Mouse (Mus musculus) left cerebral cortex, adult 8-10 months (tissue): ENCODE results near the gene Zfp61. TPM values are rescaled to one million over a fixed set of nuclear protein-coding genes. Genes with fewer than 3 reads are reported as not detected.
A peak's percentile ranks its signal among the peaks of the same experiment; 100 is the strongest.

Experiments
- DNase-seq, 2 experiments: peaks; one replicate each; pipeline ENCODE4 v3.0.0; 2022; ENCODE audit warnings: low spot score in 2 of 2
- total RNA-seq, 4 experiments: library from RNA; stranded (reverse); gene quantifications; 2 replicates each; pipeline ENCODE4 v1.2.4; 2022

Gene Zfp61
- total RNA-seq: 10 to 100 TPM; 19.0 to 24.4 (median 21.5) TPM

DNA sequence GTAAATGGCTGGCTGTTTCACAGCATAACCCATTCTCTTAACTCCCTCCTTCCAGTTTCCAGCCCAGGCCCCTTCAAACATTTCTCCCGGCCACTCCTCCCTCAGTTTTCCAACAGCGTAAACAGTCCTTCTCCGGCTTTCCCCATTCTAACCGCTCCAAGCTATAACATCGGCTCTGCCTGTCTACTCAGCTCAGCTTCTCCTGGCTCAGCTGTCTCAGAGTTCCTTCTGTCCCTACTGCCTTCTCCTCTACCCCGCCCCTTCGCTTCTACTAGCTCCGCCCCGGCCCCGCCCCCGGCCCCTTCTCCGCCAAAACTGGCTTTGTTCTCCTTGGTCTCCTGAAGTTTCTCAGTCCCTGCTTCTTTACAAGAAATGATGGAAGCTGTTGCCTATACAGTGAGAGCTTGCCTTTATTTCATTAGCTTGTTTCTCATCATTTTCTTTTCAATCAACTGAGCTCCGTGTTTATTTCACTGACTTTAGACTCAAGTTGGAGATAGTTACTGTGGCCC lies at the start of gene Zfp61:
TSS of gene Zfp61 (minus strand) at position 462 of the 512 bp plus-strand sequence.
- no peak for DNase-seq

- DNase-seq: no peak
Observed at GRCm38 (mm10) chr7:24348896-24349295, 47.9 kb upstream of the Zfp61 start, which contains the start of gene Lypd5. Gene Lypd5, plus strand, starts transcription at chr7:24349196.

DNA sequence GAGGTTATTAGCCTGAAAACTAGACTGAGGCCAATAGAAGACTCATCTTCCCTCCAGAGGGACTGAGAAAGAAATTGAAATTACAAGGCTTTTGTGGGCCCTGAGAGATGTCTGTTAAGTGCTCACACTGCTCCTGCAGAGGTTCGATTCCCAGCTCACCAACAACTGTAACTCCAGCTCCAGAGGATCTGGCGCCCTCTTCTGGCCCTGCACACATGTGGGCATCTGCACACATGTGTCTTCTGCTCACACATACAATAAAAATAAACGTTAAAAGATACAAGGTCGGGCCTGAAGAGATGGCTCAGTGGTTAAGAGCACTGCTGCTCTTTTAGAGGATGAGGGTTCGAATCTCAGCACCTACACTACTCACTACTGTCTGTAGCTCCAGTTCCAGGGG lies 45.4 kb upstream of the Zfp61 start:
- no peak for DNase-seq

DNA sequence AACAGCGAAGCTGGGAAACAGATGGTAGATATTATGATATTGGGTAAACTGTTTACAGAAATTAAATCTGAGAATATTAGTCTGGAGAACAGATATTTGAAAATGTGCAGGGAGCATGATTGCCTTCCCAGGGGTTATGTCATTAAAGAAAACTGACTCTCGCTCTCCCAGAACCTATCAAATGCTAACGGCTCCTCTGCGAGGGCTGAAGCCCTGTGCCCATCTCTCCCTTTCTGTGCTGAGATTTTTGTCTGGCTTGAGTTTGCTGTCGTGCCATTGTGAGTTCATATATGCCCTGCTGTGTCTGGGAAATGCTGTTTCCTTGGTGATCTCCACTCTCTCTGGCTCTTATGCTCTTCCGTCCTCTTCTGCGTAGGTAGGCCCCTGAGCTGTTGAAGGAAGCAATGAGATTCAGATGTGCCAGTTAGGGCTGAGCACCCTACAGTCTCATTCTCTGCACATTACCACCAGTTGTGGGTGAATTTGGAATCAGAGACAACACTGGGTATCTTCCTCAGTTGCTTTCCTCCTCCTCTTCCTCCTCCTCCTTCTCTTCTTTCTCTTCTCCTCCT lies 42.8 kb upstream of the Zfp61 start:
- DNase-seq: peak in 1 of 2 experiments; percentile 34

GRCm38 (mm10) chr7:24338241-24338640 lies 37.2 kb upstream of the Zfp61 start:
- DNase-seq: no peak

GRCm38 (mm10) chr7:24335699-24336309 lies 34.8 kb upstream of the Zfp61 start:
- peak in 1 of 2 experiments; percentile 66 for DNase-seq

GRCm38 (mm10) chr7:24333304-24333986 lies 32.4 kb upstream of the Zfp61 start, which contains the start of gene Tescl:
Gene Tescl, minus strand, starts transcription at chr7:24333936.
- no peak for DNase-seq

DNA sequence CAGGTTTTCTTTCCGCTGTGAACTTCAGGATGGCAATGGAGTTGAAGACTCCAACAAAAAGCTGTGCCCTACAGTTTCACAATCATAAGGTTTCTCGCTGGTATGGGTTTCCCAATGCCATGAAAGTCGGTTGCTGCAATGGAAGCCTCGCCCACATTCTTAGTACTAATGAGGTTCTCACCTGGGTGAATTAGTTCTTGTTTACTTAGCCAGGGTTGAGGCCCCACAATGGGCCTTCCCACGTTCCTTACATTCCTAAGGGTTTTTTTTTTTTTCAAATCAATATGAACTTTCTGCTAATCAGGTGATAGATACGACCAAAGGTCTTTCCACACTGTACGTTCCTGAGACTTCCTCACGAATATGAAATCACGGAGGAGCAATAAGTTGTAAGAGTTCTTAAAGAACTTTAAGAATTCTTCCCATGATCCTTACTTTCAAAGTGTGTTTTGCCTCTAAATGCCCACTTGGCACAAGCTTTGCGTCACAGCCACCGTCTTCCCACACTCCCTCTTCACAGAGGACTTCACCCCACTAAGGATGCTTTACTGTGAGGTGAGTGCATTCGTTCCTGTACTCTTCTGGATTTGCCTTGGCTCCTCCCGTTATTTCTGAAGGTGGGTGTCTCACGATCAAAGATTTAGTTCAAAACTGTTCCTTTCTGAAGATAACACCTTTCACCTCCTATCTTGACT lies 26.4 kb upstream of the Zfp61 start:
- no peak for DNase-seq

- DNase-seq: no peak
Observed at GRCm38 (mm10) chr7:24326273-24327135, 25.5 kb upstream of the Zfp61 start.

- peak; percentile 34 to 63 for DNase-seq
Observed at GRCm38 (mm10) chr7:24325675-24326128, 24.7 kb upstream of the Zfp61 start.

DNA sequence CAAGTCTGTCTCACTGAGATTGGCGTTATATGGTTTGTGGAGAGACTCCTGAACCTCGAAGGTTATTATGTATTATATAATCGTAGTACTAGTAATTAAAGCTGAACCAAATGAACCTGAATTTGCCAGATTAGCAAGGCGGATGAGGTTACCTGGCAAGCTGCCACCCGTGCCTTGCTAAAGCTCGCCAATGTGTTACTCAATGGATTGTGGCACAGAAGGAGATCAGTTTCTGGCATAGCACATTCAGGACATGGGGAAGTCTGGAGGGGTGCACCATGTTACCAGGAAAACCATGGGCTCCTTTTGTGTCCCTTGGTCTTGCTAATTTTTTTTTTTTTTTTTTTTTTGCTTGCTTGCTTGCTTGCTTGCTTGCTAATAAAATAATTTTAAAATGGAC lies 24.2 kb upstream of the Zfp61 start:
- DNase-seq: no peak

- no peak for DNase-seq
Observed at GRCm38 (mm10) chr7:24322593-24322992, 21.6 kb upstream of the Zfp61 start.

- no peak for DNase-seq
Observed at GRCm38 (mm10) chr7:24318942-24319341, 17.9 kb upstream of the Zfp61 start.

DNA sequence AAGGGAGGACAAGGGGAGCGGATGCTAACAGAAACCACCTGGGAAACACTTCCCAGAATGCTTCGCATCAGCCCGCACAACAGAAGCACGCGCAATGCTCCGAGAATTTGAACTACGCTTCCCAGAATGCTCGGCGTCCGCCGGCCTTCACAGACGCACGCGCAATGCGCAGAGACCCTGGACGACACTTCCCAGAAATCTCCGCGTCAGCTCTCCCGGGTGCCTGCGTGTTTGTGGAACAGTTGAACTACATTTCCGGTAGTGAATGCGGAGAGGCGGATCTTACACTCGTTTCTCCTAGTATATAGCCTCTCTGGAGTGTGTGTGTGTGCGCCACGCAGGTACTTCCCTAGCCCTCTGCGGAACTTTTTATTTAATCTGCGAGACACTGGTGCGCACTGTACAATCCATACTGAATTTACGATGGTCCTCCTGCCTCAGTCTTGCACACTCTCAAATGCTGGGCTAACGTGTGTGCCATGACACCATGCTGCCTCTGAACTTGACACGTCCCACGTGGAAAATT lies 15.6 kb upstream of the Zfp61 start, which contains the start of gene Zfp94:
TSS of gene Zfp94 (minus strand) at position 100 of the 526 bp plus-strand sequence.
- DNase-seq: peak; percentile 91 to 96

DNA sequence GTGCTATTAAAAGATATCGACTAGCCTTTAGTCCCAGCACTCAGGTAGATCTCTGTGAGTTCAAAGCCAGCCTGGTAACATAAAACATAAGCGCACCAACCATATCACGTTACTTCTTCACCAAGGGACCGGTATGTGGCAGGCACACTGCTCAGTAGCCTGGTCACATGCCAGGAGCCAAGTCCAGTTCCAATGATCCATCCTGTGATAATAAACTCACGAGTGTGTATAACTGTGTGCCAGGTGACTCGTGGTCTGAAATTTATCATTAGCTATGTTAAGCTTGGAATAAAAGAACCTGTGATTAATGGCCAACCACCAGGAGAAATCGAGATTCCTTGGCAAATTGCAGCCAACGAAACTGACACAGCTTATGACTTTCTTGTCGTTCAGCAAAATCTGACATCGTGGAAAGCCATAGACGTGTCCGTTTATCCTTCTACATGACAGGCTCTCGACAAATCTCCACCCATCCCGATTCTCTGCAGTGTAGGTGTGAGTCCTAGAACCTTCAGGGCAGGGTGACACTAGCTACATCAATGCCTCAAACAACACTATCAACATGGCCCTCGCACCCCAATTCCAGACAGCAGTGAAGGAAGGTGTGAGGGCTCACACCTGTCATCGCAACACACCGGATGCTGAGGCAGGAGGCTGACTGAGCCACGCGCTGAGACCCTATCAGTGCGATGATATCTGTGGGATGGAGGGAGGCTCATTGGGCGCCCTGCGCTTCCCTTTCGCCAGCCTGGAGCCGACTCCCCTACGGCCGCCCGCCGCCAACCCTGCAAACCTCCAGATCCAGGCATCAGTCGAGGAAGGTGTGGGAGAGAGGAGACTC lies 14.9 kb upstream of the Zfp61 start:
- DNase-seq: no peak

GRCm38 (mm10) chr7:24299823-24300481 lies 1.1 kb downstream of the Zfp61 start:
- DNase-seq: no peak

DNA sequence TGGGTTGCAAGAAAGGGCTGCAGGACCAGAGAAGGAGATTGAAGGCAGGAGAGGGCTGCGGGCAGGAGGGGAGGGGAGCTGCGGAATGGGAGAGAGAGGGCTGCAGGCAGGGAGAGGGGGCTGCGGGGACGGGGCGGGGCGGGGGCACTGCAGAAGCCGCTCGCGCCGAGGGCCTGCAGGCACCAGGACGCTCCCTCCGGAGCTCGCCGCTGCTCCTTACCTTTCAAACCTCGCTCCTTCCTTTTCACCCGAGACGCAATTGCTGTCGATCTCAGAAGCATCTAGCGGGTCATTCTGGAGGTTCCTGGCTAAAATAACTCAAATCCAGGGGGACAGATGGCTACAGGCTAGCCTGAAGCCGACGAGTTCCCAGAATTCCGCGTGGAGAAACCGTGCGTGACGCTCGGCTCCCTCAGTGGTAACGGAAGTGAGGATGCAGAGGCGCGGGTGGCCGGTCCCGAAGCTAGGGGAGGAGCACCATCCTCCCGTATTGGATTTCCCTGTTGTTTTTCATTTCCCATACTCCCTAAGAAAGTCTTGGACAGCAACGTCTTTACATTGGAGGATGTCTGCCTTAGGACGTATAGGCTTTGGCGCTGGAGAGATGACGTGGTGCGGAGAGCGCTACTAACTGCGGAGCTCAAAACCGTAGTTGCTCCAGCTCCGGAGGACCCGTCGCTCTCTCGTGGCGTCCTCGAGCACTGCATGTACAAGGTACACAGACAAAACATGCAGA lies 1.9 kb downstream of the Zfp61 start:
- peak; percentile 78 to 93 for DNase-seq

DNA sequence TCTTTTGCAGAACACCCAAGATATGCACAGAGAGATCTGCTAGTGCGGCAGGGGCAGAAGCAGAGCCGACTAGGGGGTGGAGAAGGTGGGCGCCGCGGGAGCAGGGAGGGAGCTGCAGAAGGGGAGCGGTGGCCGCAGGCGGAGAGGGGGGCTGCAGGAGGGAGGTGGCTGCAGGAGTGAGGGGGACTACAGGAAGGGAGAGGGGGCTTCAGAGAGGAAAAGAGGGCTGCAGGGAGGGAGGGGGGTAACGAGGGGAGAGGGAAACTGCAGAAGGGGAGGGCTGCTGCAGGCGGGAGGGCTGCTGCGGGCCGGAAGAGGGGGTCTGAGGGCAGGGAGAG lies 2.4 kb downstream of the Zfp61 start:
- no peak for DNase-seq
